ENCODE assay signal across 8 mouse cellular contexts in genomic region chr11:108030956-108031604, GRCm38 (mm10).
DNase-seq lines count a peak whose midpoint lies in the region; ATAC-seq and TF ChIP-seq lines count a peak whose summit lies in the region.

No protein-coding gene starts in this region.

- ATAC-seq in liver, postnatal 0 days = no peak
- no peak for ATAC-seq in liver, embryonic 12.5 days
- ATAC-seq in embryonic facial prominence, embryonic 14.5 days (ENCODE audit: low read depth) = peak; percentile 80
- ATAC-seq in hematopoietic stem cell, adult 5-6 weeks (replicated peaks in 1 of 2; ENCODE audit: insufficient read depth in 1 of 2, low FRiP score in 2 of 2, low TSS enrichment in 1 of 2, low read depth in 1 of 2, poor library complexity in 2 of 2, severe bottlenecking in 2 of 2) = peak; percentile 60 to 61; a peak in 2 of 4 replicates
- ATAC-seq in midbrain, embryonic 11.5 days (ENCODE audit: low FRiP score) = peak; percentile 50; the same call in 1 of the 2 replicates

- peak; percentile 40 for DNase-seq in liver, postnatal 0 days
- peak; percentile 55 for DNase-seq in adrenal gland, adult 2 months
- peak; percentile 53 for DNase-seq in embryonic facial prominence, embryonic 14.5 days (ENCODE audit: low spot score)
- DNase-seq in layer of hippocampus, postnatal 14 days (ENCODE audit: low spot score in 2 of 2) = peak; percentile 30 to 62
- peak; percentile 88 for DNase-seq in midbrain, embryonic 11.5 days (ENCODE audit: low spot score, missing footprints)
- DNase-seq in testis, postnatal 10 days (ENCODE audit: low spot score) = peak; percentile 72

- H3K9ac ChIP-seq in liver, postnatal 0 days (replicated peaks) = no peak overlapping the region
- H3K9ac ChIP-seq in liver, embryonic 12.5 days = no peak overlapping the region
- H3K9ac ChIP-seq in embryonic facial prominence, embryonic 14.5 days (ENCODE audit: low read depth, low read length) = no peak overlapping the region
- no peak overlapping the region for H3K9ac ChIP-seq in midbrain, embryonic 11.5 days (ENCODE audit: low read length)

- H3K4me3 ChIP-seq in liver, postnatal 0 days (ENCODE audit: low read depth, low read length) = no peak overlapping the region
- H3K4me3 ChIP-seq in liver, embryonic 12.5 days = no peak overlapping the region
- no peak overlapping the region for H3K4me3 ChIP-seq in embryonic facial prominence, embryonic 14.5 days (ENCODE audit: low read depth, low read length)
- no peak overlapping the region for H3K4me3 ChIP-seq in midbrain, embryonic 11.5 days (ENCODE audit: low read depth, low read length)

- H3K4me1 ChIP-seq in liver, postnatal 0 days (ENCODE audit: insufficient read depth) = no peaks in the 10 kb centered on the region
- no peaks in the 10 kb centered on the region for H3K4me1 ChIP-seq in liver, embryonic 12.5 days
- H3K4me1 ChIP-seq in embryonic facial prominence, embryonic 14.5 days (ENCODE audit: control insufficient read depth, insufficient read depth, low read length) = no peaks in the 10 kb centered on the region
- no peaks in the 10 kb centered on the region; the same call in 1 of the 2 replicates for H3K4me1 ChIP-seq in midbrain, embryonic 11.5 days (ENCODE audit: control insufficient read depth, insufficient read depth, low read length)

- 49% methylated on average over 10 of the region's 10 CpGs for WGBS in liver, postnatal 0 days (ENCODE audit: insufficient replicate concordance)
- whole genome bisulfite sequencing in liver, embryonic 12.5 days (ENCODE audit: insufficient replicate concordance) = 51% methylated on average over 10 of the region's 10 CpGs
- 52% methylated on average over 10 of the region's 10 CpGs for WGBS in embryonic facial prominence, embryonic 14.5 days
- WGBS in midbrain, embryonic 11.5 days = 57% methylated on average over 10 of the region's 10 CpGs

- no peak for TF ChIP-seq EP300 in liver, postnatal 0 days (IDR thresholded peaks at IDR 0.05; ENCODE audit: low read depth)

- H3K27me3 ChIP-seq in liver, postnatal 0 days (ENCODE audit: insufficient read depth, low read length) = no peaks in the 10 kb centered on the region
- H3K27me3 ChIP-seq in liver, embryonic 12.5 days (replicated peaks) = no peaks in the 10 kb centered on the region
- H3K27me3 ChIP-seq in embryonic facial prominence, embryonic 14.5 days (replicated peaks; ENCODE audit: control insufficient read depth, insufficient read depth, low read length) = no peaks in the 10 kb centered on the region
- no peaks in the 10 kb centered on the region for H3K27me3 ChIP-seq in midbrain, embryonic 11.5 days (ENCODE audit: control insufficient read depth, insufficient read depth, low read length)

- no peaks in the 10 kb centered on the region for H3K36me3 ChIP-seq in liver, postnatal 0 days (replicated peaks; ENCODE audit: insufficient read depth, low read length)
- no peaks in the 10 kb centered on the region for H3K36me3 ChIP-seq in liver, embryonic 12.5 days
- no peaks in the 10 kb centered on the region for H3K36me3 ChIP-seq in embryonic facial prominence, embryonic 14.5 days (ENCODE audit: control insufficient read depth, insufficient read depth, low read length)
- H3K36me3 ChIP-seq in midbrain, embryonic 11.5 days (ENCODE audit: control insufficient read depth, insufficient read depth, low read length) = no peaks in the 10 kb centered on the region

- peak; percentile 77 for TF ChIP-seq CTCF in liver, postnatal 0 days (IDR thresholded peaks at IDR 0.05; ENCODE audit: low read depth)

- no peak overlapping the region for H3K27ac ChIP-seq in liver, postnatal 0 days (ENCODE audit: low read depth)
- H3K27ac ChIP-seq in liver, embryonic 12.5 days = no peak overlapping the region
- no peak overlapping the region for H3K27ac ChIP-seq in embryonic facial prominence, embryonic 14.5 days (replicated peaks; ENCODE audit: low read depth, low read length)
- H3K27ac ChIP-seq in midbrain, embryonic 11.5 days (ENCODE audit: low read depth, low read length) = no peak overlapping the region

- no peaks in the 10 kb centered on the region for H3K9me3 ChIP-seq in liver, postnatal 0 days (ENCODE audit: low read length)
- no peaks in the 10 kb centered on the region for H3K9me3 ChIP-seq in liver, embryonic 12.5 days (replicated peaks)
- H3K9me3 ChIP-seq in embryonic facial prominence, embryonic 14.5 days (ENCODE audit: control insufficient read depth, low read length) = no peaks in the 10 kb centered on the region
- no peaks in the 10 kb centered on the region for H3K9me3 ChIP-seq in midbrain, embryonic 11.5 days (ENCODE audit: control insufficient read depth, low read length)

- no peak overlapping the region for H3K4me2 ChIP-seq in liver, postnatal 0 days (ENCODE audit: low read depth, low read length)
- no peak overlapping the region for H3K4me2 ChIP-seq in liver, embryonic 12.5 days
- no peak overlapping the region for H3K4me2 ChIP-seq in embryonic facial prominence, embryonic 14.5 days (ENCODE audit: low read depth, low read length)
- H3K4me2 ChIP-seq in midbrain, embryonic 11.5 days = no peak overlapping the region

Comparison
In these comparisons a context has a peak if more than half of its experiments do, and no peak if none do; other contexts are left out.
1. ATAC-seq: peak in embryonic facial prominence, embryonic 14.5 days (single experiment), hematopoietic stem cell, adult 5-6 weeks (2 of 2) and midbrain, embryonic 11.5 days (single experiment); none in liver, postnatal 0 days (single experiment) and liver, embryonic 12.5 days (single experiment).
2. Peak in every context shown above with its lines, with median percentiles within 50 percentile points of each other: DNase-seq.